Mouse (Mus musculus) frontal cortex, postnatal 36 days (tissue): ENCODE measurements around the gene Gm498.

ENCODE experiments used
- DNase-seq, 2 experiments: peaks; one replicate each; pipeline ENCODE4 v3.0.0; 2022; ENCODE audit warnings: low spot score in 2 of 2

Gene Gm498

DNA sequence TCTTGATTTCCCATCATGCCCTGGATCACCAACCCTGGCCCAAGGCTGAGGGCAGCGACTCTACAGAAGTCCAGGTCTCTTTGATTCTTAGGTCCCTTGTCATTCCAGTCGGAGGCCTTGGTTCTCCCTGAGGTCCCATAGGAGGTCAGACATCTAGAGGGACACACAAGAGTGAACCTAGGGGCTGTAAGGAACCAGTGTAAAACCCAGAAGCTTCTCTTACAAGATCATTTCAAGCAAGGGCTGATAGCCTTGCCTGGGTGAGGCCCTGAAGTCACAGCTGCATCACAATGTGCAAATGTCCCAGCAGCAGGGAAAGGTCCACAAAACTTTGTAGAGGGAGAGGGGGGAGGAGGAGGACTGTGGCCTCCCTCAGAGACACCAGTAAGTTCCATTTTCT, at the start of gene Gm498:
Gene Gm498, plus strand, starts transcription at position 301 of the 400 bp plus-strand sequence.
- DNase-seq, result no peak

DNA sequence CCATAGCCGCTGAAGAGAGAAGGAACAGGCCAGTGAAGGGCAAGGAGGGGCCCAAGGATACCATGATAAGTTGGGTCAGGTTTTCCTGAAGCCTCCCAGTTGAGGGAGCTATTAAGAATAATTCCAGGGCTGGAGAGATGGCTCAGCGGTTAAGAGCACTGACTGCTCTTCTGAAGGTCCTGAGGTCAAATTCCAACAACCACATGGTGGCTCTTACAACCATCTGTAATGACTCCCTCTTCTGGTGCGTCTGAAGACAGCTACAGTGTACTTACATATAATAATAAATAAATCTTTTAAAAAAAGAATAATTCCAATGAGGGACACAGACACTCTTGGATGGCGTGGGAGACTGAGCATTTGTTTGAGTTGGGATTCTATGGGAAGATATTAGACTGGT, 47.4 kb upstream of the Gm498 start:
- DNase-seq, result no peak

DNA sequence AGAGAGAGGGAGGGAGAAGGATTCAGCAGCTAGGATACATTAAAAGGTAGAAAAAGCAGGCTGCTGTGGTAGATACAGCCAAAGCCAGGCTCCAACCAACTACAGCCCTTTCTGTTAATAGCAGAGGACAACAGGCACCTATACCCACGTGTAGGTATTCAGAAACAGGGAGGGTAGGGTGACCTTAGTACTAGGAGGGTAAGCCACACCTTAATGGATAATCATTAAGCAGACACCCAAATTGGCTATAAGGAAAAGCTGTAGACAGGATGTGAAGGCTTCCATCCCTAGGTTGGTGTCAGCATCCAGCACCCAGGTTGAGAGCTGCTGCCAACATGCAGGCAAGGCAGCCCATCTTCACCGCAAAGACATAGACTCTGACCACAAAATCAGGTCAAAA, 45.4 kb upstream of the Gm498 start:
- DNase-seq, result no peak

GRCm38 (mm10) chr7:143822375-143823265, 44.0 kb upstream of the Gm498 start, which contains the start of the genes Nadsyn1 and Dhcr7:
TSS of gene Nadsyn1 (minus strand) at chr7:143822849.
TSS of gene Dhcr7 (plus strand) at chr7:143823145.
- peak; percentile 98 for DNase-seq

GRCm38 (mm10) chr7:143823266-143823605, 43.4 kb upstream of the Gm498 start:
- no peak for DNase-seq

- no peak for DNase-seq
These were observed 39.7 kb upstream of the Gm498 start for GRCm38 (mm10) chr7:143826985-143827384.

DNA sequence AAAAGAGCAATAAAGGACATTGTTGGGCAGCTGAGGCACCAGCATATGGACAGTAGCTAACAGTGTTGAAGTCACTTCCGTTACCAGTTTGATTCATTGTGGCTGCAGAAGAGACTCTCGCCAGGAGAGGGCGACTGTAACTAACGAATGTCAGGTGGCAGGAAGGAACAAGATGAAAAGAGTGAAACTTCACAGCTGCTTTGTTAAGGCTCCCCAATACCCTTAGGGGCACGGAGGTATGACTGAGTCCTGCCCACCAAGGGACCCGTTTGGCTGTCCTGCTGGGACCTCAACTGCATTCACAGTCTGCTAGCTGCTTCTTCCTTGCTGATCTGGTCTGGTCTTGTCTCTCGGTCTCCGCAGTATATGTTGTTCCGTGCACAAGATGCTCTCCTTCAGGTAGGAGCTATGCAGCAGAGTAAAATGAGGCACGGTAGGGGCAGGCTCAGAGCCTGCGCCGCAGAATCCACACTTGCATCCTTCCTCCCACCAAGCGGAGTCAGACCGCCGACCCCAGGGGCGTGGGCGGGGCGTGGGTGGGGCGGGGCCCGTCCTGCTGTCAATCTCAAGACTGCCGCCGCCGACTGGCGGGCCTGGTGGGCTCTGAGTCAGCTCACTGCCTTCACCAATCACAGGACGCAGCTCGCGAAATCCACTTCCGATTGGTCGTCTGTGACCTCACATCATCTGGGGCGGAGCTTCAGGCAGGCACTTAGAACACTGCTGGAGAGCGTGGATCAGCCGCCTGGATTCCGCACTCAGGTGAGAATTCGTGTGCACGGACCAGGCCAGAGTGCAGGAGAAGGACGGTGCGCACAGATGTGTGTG, 36.9 kb upstream of the Gm498 start:
- DNase-seq, result peak; percentile 94 to 96

GRCm38 (mm10) chr7:143830399-143830798, 36.2 kb upstream of the Gm498 start:
- no peak for DNase-seq

- DNase-seq, result no peak
These were observed 34.4 kb upstream of the Gm498 start for GRCm38 (mm10) chr7:143832196-143832595.

- DNase-seq, result no peak
These were observed 34.0 kb upstream of the Gm498 start for GRCm38 (mm10) chr7:143832611-143833010.

DNA sequence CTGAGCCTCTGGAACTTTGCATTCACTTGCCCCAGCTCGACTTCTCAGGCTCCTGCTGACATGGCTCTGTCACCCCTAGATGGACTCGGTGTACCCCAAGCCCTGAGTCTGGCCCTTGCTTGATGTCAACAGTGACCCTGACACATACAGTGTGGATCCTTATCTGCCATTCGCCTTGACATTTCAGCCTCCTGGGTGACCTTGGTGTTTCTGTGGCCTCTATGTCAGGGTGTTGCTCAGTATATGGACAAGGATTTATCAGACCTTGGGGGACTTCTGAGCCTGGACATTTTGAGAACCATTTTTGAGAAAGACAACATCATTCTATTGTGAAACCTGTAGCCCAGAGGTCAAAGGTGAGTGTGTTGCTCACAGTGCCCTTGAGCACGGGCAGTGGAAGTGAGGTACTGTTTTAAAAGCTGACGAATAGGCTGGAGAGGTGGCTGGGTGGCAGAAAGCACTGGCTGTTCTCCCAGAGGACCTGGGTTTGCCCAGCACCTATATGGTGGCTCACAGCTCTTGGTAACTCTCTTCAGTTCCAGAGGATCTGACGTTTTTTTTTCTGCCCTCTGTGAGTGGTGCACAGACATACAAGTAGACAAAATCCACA, 33.0 kb upstream of the Gm498 start:
- DNase-seq, result no peak

DNA sequence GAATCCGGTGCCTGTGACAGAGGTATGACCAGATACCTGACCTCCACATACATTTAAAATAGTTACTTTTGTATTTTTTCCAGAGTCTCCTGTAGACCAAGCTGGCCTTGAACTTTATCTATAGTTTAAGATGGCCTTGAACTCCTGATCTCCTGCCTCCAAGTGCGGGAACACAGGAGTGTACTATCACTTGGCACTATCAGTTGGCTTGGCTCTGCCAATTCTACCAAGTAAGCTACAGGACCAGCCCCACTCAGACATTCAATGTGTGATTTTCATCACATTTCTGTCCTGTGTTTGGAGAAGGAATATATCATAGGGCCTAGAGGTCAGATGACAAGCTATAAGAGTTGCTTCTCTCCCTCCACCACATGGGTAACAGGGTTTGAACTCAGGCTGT, 32.3 kb upstream of the Gm498 start:
- no peak for DNase-seq

- DNase-seq, result no peak
These were observed 31.7 kb upstream of the Gm498 start for GRCm38 (mm10) chr7:143834972-143835371.

DNA sequence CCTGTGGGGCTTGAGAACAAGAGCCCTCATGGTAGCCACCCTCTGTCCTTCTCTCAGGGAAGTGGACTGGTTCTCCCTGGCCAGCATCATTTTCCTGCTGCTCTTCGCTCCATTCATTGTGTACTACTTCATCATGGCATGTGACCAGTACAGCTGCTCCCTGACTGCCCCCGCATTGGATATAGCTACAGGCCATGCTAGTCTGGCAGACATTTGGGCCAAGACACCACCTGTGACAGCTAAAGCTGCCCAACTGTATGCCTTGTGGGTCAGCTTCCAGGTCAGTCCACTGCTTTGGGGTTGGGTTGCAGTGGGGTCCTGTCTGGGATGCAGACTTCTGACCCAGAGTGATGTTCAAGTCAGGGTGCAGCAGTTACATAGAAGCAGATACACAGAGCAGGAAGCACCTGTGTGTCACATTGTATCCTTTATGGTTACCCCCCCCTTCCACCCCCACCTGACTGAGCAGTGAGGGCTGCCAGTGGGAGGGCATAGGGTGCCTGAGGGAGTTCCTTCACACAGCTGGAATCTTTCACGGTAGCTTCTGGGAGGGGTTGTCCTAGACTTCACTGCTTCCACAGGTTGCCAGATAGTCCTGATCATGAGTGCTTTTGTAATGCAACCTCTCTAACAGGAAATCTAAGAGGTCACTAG, 28.8 kb upstream of the Gm498 start:
- no peak for DNase-seq

DNA sequence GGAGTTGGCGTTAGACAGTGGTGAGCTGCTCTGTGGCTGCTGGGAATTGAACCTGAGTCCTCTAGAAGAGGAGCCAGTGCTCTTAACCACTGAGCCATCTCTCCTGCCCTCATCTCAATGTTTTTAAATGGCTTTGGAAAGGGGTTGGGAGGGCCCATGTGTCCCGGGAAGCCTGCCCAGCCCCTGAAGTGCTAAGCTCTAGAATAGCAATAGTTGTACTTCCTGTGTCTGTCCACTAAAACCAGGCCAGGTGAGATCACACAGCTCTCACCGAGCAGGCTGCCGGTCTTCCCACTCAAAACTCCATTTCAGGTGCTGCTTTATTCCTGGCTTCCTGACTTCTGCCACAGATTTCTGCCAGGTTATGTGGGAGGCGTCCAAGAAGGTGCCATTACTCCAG, 26.5 kb upstream of the Gm498 start:
- DNase-seq, result no peak

DNA sequence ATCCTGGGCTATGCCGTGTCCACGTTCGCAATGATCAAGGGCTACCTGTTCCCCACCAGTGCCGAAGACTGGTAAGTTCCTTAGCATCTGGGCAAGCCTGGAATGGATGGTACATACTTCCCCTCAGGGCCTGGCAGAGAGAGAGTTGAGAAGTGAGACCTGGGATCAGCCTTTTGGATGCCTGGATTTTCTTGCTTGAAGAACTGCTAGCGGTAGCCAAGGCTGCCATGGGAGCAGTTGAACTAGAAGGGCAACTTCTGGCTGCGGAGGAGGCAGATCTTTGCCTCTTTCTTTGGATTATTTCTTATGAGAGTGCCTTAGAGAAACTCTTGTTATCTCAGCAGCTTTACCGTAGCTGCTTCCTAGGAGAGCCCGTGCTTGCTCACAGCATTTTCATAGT, 25.3 kb upstream of the Gm498 start:
- no peak for DNase-seq

DNA sequence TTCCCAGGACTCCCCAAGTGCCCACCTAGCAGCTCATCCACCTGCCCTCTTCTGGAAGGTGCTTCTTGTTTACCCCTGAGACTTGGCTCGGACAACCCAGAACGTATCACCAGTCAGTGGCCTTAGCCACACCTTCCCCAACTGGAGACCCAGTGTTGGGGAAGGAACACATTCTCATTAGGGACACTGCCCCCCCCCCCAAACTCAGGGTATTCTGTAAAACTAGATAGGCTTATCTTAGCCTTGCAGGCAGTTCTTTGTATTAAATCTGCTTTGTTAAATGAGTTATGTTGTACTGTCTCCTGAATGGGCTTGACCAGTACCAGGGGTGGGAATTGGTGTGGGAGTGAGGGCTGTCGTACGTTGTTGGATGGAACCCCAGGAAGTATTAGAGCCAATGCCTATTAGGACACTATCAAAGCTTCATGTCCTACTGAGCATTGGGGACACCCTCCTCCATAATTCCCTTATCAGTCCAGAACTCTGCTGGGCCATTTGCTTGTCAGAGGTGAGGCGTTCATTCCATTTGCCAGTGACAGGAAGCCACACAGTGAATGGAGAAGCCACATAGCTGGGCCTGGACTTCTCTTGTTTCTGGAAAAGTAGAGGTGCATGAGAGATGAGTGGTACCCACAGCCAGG, 18.4 kb upstream of the Gm498 start:
- DNase-seq, result no peak

GRCm38 (mm10) chr7:143848768-143849482, 17.7 kb upstream of the Gm498 start:
- DNase-seq, result no peak

DNA sequence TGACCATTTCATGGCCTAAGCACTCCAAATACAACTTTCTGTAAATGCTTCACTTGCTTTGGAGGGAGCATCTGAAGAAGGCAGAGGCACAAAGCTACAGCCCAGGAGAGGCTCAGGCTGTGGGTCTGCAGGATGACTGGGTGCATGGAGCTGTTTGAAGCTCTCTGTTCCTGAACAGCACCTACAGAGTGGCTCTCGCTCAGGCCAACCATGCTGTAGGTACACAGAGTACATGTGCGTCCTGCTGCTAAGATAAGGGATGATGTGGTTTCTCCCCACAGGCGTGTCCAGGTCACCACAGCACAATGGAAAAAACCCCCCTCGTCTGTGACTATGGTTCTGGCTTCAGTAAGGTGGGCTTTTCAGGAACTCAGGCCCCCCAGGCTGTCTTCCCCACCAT, 2.2 kb downstream of the Gm498 start:
- no peak for DNase-seq

DNA sequence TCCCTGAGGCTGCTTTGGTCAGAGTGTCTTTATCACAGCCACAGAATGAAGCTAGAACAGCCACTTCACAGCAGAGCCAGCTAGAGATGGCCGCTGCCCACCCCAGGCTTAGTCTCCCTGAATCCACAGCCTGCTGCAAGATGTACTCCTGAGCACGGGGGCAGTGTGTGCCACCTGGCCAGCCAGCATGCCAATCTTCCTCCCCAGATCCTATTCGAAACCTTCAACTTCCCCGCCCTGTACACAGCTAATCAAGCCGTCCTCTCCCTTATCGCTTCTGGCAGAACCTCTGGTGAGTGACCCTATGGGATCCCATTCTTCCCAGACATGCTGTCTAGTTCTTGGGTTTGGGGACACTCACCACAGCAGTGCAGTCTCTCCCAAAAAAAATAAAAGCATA, 17.1 kb downstream of the Gm498 start:
- no peak for DNase-seq

DNA sequence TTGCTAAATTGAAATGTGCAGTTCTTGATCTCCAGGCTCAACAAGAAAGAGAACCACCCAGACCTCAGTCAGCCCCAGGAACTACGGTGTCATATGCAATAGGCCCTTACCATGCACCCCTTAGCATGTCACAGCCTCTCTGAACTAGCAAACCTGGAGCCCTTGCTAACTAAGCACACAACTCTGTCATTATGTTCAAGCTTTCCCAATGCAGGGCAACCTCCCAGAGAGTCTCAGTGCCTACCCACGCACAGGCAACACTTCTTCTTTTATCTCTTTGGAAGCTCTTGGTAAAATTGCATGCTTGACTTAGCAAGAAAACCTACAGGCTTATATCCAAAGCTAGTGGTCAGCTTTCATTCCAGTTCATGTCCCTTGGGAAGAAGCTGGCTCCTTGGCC, 24.5 kb downstream of the Gm498 start:
- peak; percentile 19 to 41 for DNase-seq
